Mouse (Mus musculus): ENCODE measurements around the gene Lrrn4cl.

- TF ChIP-seq CTCF (IDR thresholded peaks at IDR 0.05; ENCODE audit: low read depth) (no peak), EP300 (IDR thresholded peaks at IDR 0.05; ENCODE audit: low read depth) (no peak)
Measured at GRCm38 (mm10) chr19:8832971-8833370, 17.6 kb upstream of the Lrrn4cl start.

Data from heart, postnatal 0 days (tissue).